ENCODE assay signal across 14 mouse cellular contexts in the genomic region with DNA sequence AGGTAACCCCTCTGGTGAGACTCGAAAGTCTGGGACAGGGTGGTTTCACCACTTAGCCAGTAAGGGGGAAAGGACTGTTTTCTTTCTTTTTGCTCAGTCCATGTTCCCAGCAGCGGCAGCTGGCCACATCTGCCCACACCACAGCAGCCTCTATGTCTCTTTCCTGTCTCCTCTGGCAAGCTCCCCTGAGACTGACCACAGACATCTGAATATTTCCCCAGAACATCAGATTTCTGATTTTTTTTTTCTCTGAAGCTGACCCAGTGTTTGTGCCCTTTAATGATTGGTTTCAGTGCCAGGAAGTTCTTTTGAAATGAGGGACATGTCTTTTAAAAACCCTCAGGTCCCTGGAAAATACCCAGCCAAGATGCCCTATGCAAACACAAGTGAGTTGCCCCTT.
DNase-seq lines count a peak whose midpoint lies in the region; ATAC-seq and TF ChIP-seq lines count a peak whose summit lies in the region.
"Had no signal": no experiment of that assay in that cellular context is flagged by ENCODE, and none has a peak within 500 bp of the region (broad histone marks: within the 10 kb centered on the region; RNA-seq: fewer than 3 reads in every experiment).

No protein-coding gene starts in this region.

- H3K27me3 ChIP-seq in intestine, embryonic 16.5 days (replicated peaks; ENCODE audit: control insufficient read depth, insufficient read depth, low read length) = no peaks in the 10 kb centered on the region
- H3K27me3 ChIP-seq in intestine, postnatal 0 days (replicated peaks; ENCODE audit: control insufficient read depth, insufficient read depth, low read length) = no peaks in the 10 kb centered on the region
- H3K27me3 ChIP-seq: hindbrain, embryonic 13.5 days had no signal

- no peak for ATAC-seq in intestine, embryonic 16.5 days
- ATAC-seq in intestine, postnatal 0 days = no peak

- no peaks in the 10 kb centered on the region for H3K4me1 ChIP-seq in intestine, embryonic 16.5 days (ENCODE audit: control insufficient read depth, insufficient read depth, low read length)
- H3K4me1 ChIP-seq in intestine, postnatal 0 days (replicated peaks; ENCODE audit: control insufficient read depth, insufficient read depth, low read length) = no peaks in the 10 kb centered on the region
- H3K4me1 ChIP-seq: forebrain, embryonic 12.5 days; hindbrain, embryonic 13.5 days had no signal

- H3K36me3 ChIP-seq in intestine, embryonic 16.5 days (ENCODE audit: control insufficient read depth, insufficient read depth, low read length) = no peaks in the 10 kb centered on the region
- no peaks in the 10 kb centered on the region for H3K36me3 ChIP-seq in intestine, postnatal 0 days (ENCODE audit: control insufficient read depth, insufficient read depth)
- H3K36me3 ChIP-seq: forebrain, embryonic 12.5 days; hindbrain, embryonic 13.5 days had no signal

- H3K9me3 ChIP-seq in intestine, embryonic 16.5 days (ENCODE audit: control insufficient read depth, low read length) = no peaks in the 10 kb centered on the region
- H3K9me3 ChIP-seq in intestine, postnatal 0 days (ENCODE audit: control insufficient read depth) = no peaks in the 10 kb centered on the region
- H3K9me3 ChIP-seq: forebrain, embryonic 12.5 days; hindbrain, embryonic 13.5 days had no signal

- no peak for TF ChIP-seq CTCF in intestine, postnatal 0 days (IDR thresholded peaks at IDR 0.05; ENCODE audit: low read depth)

- H3K4me2 ChIP-seq in intestine, embryonic 16.5 days (ENCODE audit: low read depth, low read length) = no peak overlapping the region
- H3K4me2 ChIP-seq in intestine, postnatal 0 days (replicated peaks; ENCODE audit: low read depth) = no peak overlapping the region
- H3K4me2 ChIP-seq: forebrain, embryonic 12.5 days; hindbrain, embryonic 13.5 days had no signal

- DNase-seq in 416B (ENCODE audit: low read depth) = peak; percentile 18
- peak; percentile 41 to 51 for DNase-seq in heart, adult 9 months (ENCODE audit: low spot score in 2 of 2)
- peak; percentile 56 for DNase-seq in lung, postnatal 25 days (ENCODE audit: low spot score)
- DNase-seq in adrenal gland, postnatal 14 days = no peak
- DNase-seq in right cerebral cortex, postnatal 25 days = no peak
- DNase-seq: cerebellum, adult 11-12 months; embryo, embryonic 11 days; gastrocnemius, postnatal 14 days; liver had no signal

- H3K9ac ChIP-seq in intestine, embryonic 16.5 days (ENCODE audit: low read depth, low read length) = no peak overlapping the region
- no peak overlapping the region for H3K9ac ChIP-seq in intestine, postnatal 0 days (ENCODE audit: low read depth, low read length)
- H3K9ac ChIP-seq: forebrain, embryonic 12.5 days; hindbrain, embryonic 13.5 days had no signal

- 44% methylated on average over 2 of the region's 2 CpGs for WGBS in intestine, embryonic 16.5 days
- WGBS in intestine, postnatal 0 days = 52% methylated on average over 2 of the region's 2 CpGs

- H3K4me3 ChIP-seq in intestine, embryonic 16.5 days (ENCODE audit: low read length) = no peak overlapping the region
- no peak overlapping the region for H3K4me3 ChIP-seq in intestine, postnatal 0 days (ENCODE audit: low read depth, low read length)
- H3K4me3 ChIP-seq: forebrain, embryonic 12.5 days; hindbrain, embryonic 13.5 days; megakaryocyte, embryonic 14.5 days had no signal

- H3K27ac ChIP-seq in intestine, embryonic 16.5 days (ENCODE audit: low read length) = peak overlapping the region; percentile 42
- no peak overlapping the region for H3K27ac ChIP-seq in intestine, postnatal 0 days (ENCODE audit: low read depth, low read length)
- H3K27ac ChIP-seq: forebrain, embryonic 12.5 days; hindbrain, embryonic 13.5 days had no signal

Comparison
In these comparisons a context has a peak if more than half of its experiments do, and no peak if none do; other contexts are left out.
1. DNase-seq: peak in 416B (single experiment), heart, adult 9 months (2 of 2) and lung, postnatal 25 days (single experiment); none in adrenal gland, postnatal 14 days (single experiment) and right cerebral cortex, postnatal 25 days (single experiment).